Mouse (Mus musculus): Measurements from ENCODE around the gene Cdc25b. TPM values are rescaled to one million over a fixed set of nuclear protein-coding genes. Genes with fewer than 3 reads are reported as not detected.

The Cdc25b gene
- total and polyA plus RNA-seq, 3 experiments = 12.6 to 34.5 TPM; not detected in 1

GRCm38 (mm10) chr2:131166172-131166571 lies 20.6 kb upstream of the Cdc25b start:
- no peak for DNase-seq (ENCODE audit: low read depth, low spot score)
- H3K27me3 ChIP-seq (ENCODE audit: control insufficient read depth in 1 of 2, insufficient read depth in 2 of 2, low read length in 2 of 2) = no peaks in the 10 kb centered on the region
- H3K4me1 ChIP-seq (ENCODE audit: control insufficient read depth in 1 of 2, insufficient read depth in 2 of 2, low read length in 2 of 2) = 0 out of 4 replicates have a peak, but pooled peaks cover 0 to 5% of the 10 kb centered on the region in 2 experiments
- no peaks in the 10 kb centered on the region for H3K79me2 ChIP-seq (ENCODE audit: control insufficient read depth, insufficient read depth, low read length, poor library complexity)
- TF ChIP-seq ELF1 (IDR thresholded peaks at IDR 0.05; ENCODE audit: low read depth, low read length) (no peak), MAX (IDR thresholded peaks at IDR 0.05; ENCODE audit: low read length) (no peak), CTCF (IDR thresholded peaks at IDR 0.05 in 2 of 3, conservative IDR thresholded peaks at IDR 0.05 in 1 of 3; ENCODE audit: control insufficient read depth in 1 of 3, insufficient read depth in 1 of 3, low read depth in 2 of 3, low read length in 3 of 3, poor library complexity in 1 of 3, severe bottlenecking in 1 of 3) (no peak), GABPA (IDR thresholded peaks at IDR 0.05; ENCODE audit: low read depth, low read length) (no peak), TBP (IDR thresholded peaks at IDR 0.05; ENCODE audit: low read depth, low read length) (no peak), MAZ (IDR thresholded peaks at IDR 0.05; ENCODE audit: low read depth, low read length) (no peak), TCF12 (IDR thresholded peaks at IDR 0.05; ENCODE audit: low read depth, low read length) (no peak), POLR2AphosphoS5 (IDR thresholded peaks at IDR 0.05; ENCODE audit: borderline replicate concordance, low read depth, low read length) (no peak), ZMIZ1 (IDR thresholded peaks at IDR 0.05; ENCODE audit: low read depth, low read length) (no peak), SIN3A (IDR thresholded peaks at IDR 0.05; ENCODE audit: low read length) (no peak)
- H3K4me3 ChIP-seq (ENCODE audit: control insufficient read depth in 1 of 2, insufficient read depth in 1 of 2, low read depth in 2 of 2, low read length in 2 of 2) = no peak overlapping the region
- H3K36me3 ChIP-seq (ENCODE audit: control insufficient read depth in 1 of 2, insufficient read depth in 2 of 2, low read length in 2 of 2) = no peaks in the 10 kb centered on the region
- H3K9me3 ChIP-seq (replicated peaks; ENCODE audit: insufficient read depth, low read length) = no peaks in the 10 kb centered on the region
- no peak overlapping the region for H3K27ac ChIP-seq (ENCODE audit: control insufficient read depth, low read depth, low read length)
- no peak overlapping the region for H3K9ac ChIP-seq (ENCODE audit: control insufficient read depth, low read depth, low read length, poor library complexity, severe bottlenecking)

- Histone ChIP-seq H3K4me3 (ENCODE audit: control insufficient read depth in 1 of 2, insufficient read depth in 1 of 2, low read depth in 2 of 2, low read length in 2 of 2) (no peak overlapping the region), H3K27me3 (ENCODE audit: control insufficient read depth in 1 of 2, insufficient read depth in 2 of 2, low read length in 2 of 2) (no peaks in the 10 kb centered on the region), H3K79me2 (ENCODE audit: control insufficient read depth, insufficient read depth, low read length, poor library complexity) (no peaks in the 10 kb centered on the region), H3K4me1 (ENCODE audit: control insufficient read depth in 1 of 2, insufficient read depth in 2 of 2, low read length in 2 of 2) (peaks cover 3 to 17% of the 10 kb centered on the region in 2 experiments; a peak in 3 of 4 replicates), H3K9me3 (replicated peaks; ENCODE audit: insufficient read depth, low read length) (no peaks in the 10 kb centered on the region), H3K27ac (ENCODE audit: control insufficient read depth, low read depth, low read length) (no peak overlapping the region), H3K36me3 (ENCODE audit: control insufficient read depth in 1 of 2, insufficient read depth in 2 of 2, low read length in 2 of 2) (peaks cover 0 to 5% of the 10 kb centered on the region in 2 experiments; a peak in 1 of 4 replicates), H3K9ac (ENCODE audit: control insufficient read depth, low read depth, low read length, poor library complexity, severe bottlenecking) (no peak overlapping the region)
- TF ChIP-seq ZMIZ1 (IDR thresholded peaks at IDR 0.05; ENCODE audit: low read depth, low read length) (no peak), KAT2A (conservative IDR thresholded peaks at IDR 0.05; ENCODE audit: low read depth, low read length) (no peak), POLR2AphosphoS5 (IDR thresholded peaks at IDR 0.05; ENCODE audit: borderline replicate concordance, low read depth, low read length) (no peak), CHD1 (IDR thresholded peaks at IDR 0.05; ENCODE audit: low read depth, low read length) (no peak), CTCF (IDR thresholded peaks at IDR 0.05 in 2 of 3, conservative IDR thresholded peaks at IDR 0.05 in 1 of 3; ENCODE audit: control insufficient read depth in 1 of 3, insufficient read depth in 1 of 3, low read depth in 2 of 3, low read length in 3 of 3, poor library complexity in 1 of 3, severe bottlenecking in 1 of 3) (no peak), E2F4 (IDR thresholded peaks at IDR 0.05; ENCODE audit: borderline replicate concordance, low read depth, low read length) (no peak), UBTF (IDR thresholded peaks at IDR 0.05; ENCODE audit: borderline replicate concordance, insufficient read depth, low read depth, low read length) (no peak), TBP (IDR thresholded peaks at IDR 0.05; ENCODE audit: low read depth, low read length) (no peak), SIN3A (IDR thresholded peaks at IDR 0.05; ENCODE audit: low read length) (no peak), JUND (IDR thresholded peaks at IDR 0.05; ENCODE audit: low read depth, low read length) (no peak), MYB (IDR thresholded peaks at IDR 0.05; ENCODE audit: low read depth, low read length) (no peak), EP300 (IDR thresholded peaks at IDR 0.05; ENCODE audit: low read depth in 1 of 2, low read length in 2 of 2) (no peak), TCF12 (IDR thresholded peaks at IDR 0.05; ENCODE audit: low read depth, low read length) (no peak), MEF2A (IDR thresholded peaks at IDR 0.05; ENCODE audit: extremely low read depth, insufficient replicate concordance, low read depth, low read length, poor library complexity, severe bottlenecking) (no peak), RCOR1 (IDR thresholded peaks at IDR 0.05; ENCODE audit: low read depth, low read length) (no peak)
- DNase-seq (ENCODE audit: low read depth, low spot score) = no peak
Observed at GRCm38 (mm10) chr2:131167984-131168383, 18.8 kb upstream of the Cdc25b start.
